Comparison of ENCODE assay signal across 26 mouse cellular contexts in the genomic region with DNA sequence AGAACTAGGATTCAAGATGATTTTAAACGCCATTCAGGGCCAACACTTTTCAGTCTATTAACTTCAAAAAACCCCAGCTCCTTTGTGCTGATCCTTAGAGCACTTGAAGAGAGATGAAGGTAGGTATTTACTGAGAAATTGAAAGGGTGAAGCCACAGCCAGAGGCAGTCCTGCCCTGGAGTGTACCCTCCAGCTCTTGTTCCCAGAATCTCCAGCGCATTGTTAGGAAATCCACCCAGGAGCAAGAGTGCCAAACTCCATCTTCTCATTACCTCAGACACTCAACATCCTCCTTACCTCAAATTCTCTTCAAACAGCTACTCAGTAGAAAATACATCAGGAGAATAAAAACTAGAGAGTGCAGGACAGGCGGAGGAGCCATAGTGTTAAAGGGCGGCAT. TPM values are rescaled to one million over a fixed set of nuclear protein-coding genes. Genes with fewer than 3 reads are reported as not detected.
"Had no signal": no experiment of that assay in that cellular context is flagged by ENCODE, and none has a peak within 500 bp of the region (broad histone marks: within the 10 kb centered on the region; RNA-seq: fewer than 3 reads in every experiment).

No protein-coding gene starts in this region.

- ATAC-seq: forebrain, postnatal 0 days; hindbrain, postnatal 0 days had no signal

- H3K4me3 ChIP-seq: heart, adult 2 months; heart, embryonic 13.5 days; heart, embryonic 15.5 days; hindbrain, embryonic 13.5 days; hindbrain, embryonic 15.5 days; kidney, embryonic 15.5 days; limb, embryonic 10.5 days; limb, embryonic 12.5 days had no signal

- H3K27ac ChIP-seq: heart, adult 2 months; heart, embryonic 13.5 days; heart, embryonic 15.5 days; hindbrain, embryonic 13.5 days; hindbrain, embryonic 15.5 days; hindbrain, postnatal 0 days; kidney, embryonic 15.5 days; kidney, postnatal 0 days; limb, embryonic 10.5 days; limb, embryonic 12.5 days had no signal

- H3K4me1 ChIP-seq: heart, embryonic 13.5 days; heart, embryonic 15.5 days; hindbrain, embryonic 15.5 days; limb, embryonic 10.5 days; limb, embryonic 12.5 days had no signal

- H3K27me3 ChIP-seq: heart, embryonic 15.5 days; hindbrain, embryonic 15.5 days had no signal

- H3K4me2 ChIP-seq: heart, embryonic 11.5 days; heart, embryonic 13.5 days; heart, embryonic 15.5 days; hindbrain, embryonic 13.5 days; hindbrain, embryonic 15.5 days; kidney, embryonic 15.5 days; limb, embryonic 12.5 days had no signal

- H3K9ac ChIP-seq: forebrain, postnatal 0 days; heart, embryonic 13.5 days; heart, embryonic 15.5 days; hindbrain, embryonic 13.5 days; hindbrain, embryonic 15.5 days; kidney, embryonic 15.5 days; limb, embryonic 12.5 days had no signal

- DNase-seq: forebrain, postnatal 0 days; gastrocnemius, postnatal 14 days; gastrocnemius, postnatal 36 days; heart, adult 11 months; heart, adult 2 months; heart, postnatal 14 days; heart, postnatal 36 days; kidney, adult 11 months; kidney, adult 2 months; kidney, adult 9 months; kidney, postnatal 14 days; kidney, postnatal 36 days; layer of hippocampus, postnatal 36 days had no signal

- H3K9me3 ChIP-seq: heart, embryonic 15.5 days; hindbrain, embryonic 13.5 days; hindbrain, embryonic 15.5 days; kidney, embryonic 15.5 days had no signal

- H3K36me3 ChIP-seq: heart, embryonic 13.5 days; heart, embryonic 15.5 days; hindbrain, embryonic 13.5 days; hindbrain, embryonic 15.5 days; kidney, embryonic 15.5 days; limb, embryonic 10.5 days; limb, embryonic 12.5 days had no signal

RNA-seq across cellular contexts. Expression of a gene that starts 35.1 kb away (rescaled TPM):
- total RNA-seq: gastrocnemius, adult 18-20 months; gastrocnemius, adult 8-10 months; gastrocnemius, postnatal 14 days; gastrocnemius, postnatal 36 days; hematopoietic stem cell, adult 5-6 weeks had no signal
